Mouse (Mus musculus): ENCODE measurements around the gene Uvrag.

The Uvrag gene

GRCm38 (mm10) chr7:99140984-99141918, at the start of gene Uvrag:
Uvrag (minus strand) TSS chr7:99141141.
- peak; percentile 97 to 98 for DNase-seq

GRCm38 (mm10) chr7:99189885-99190284, 48.9 kb upstream of the Uvrag start:
- DNase-seq: no peak

- no peak for DNase-seq
Observed at GRCm38 (mm10) chr7:99188630-99189029, 47.7 kb upstream of the Uvrag start.

GRCm38 (mm10) chr7:99187451-99187850, 46.5 kb upstream of the Uvrag start:
- DNase-seq: no peak

GRCm38 (mm10) chr7:99185405-99185804, 44.5 kb upstream of the Uvrag start:
- DNase-seq: no peak

- no peak for DNase-seq
Observed at GRCm38 (mm10) chr7:99183751-99184150, 42.8 kb upstream of the Uvrag start.

GRCm38 (mm10) chr7:99182432-99183172, 41.7 kb upstream of the Uvrag start, which contains the start of gene Dgat2:
Dgat2 (minus strand) TSS chr7:99182719.
- DNase-seq: peak; percentile 79 to 81

GRCm38 (mm10) chr7:99181619-99182431, 40.9 kb upstream of the Uvrag start:
- no peak for DNase-seq

- no peak for DNase-seq
Observed at GRCm38 (mm10) chr7:99180162-99180561, 39.2 kb upstream of the Uvrag start.

- DNase-seq: no peak
Observed at GRCm38 (mm10) chr7:99179271-99179670, 38.3 kb upstream of the Uvrag start.

GRCm38 (mm10) chr7:99177386-99177785, 36.4 kb upstream of the Uvrag start:
- DNase-seq: no peak

GRCm38 (mm10) chr7:99175666-99176065, 34.7 kb upstream of the Uvrag start:
- no peak for DNase-seq

GRCm38 (mm10) chr7:99175118-99175517, 34.2 kb upstream of the Uvrag start:
- DNase-seq: no peak

- DNase-seq: no peak
Observed at GRCm38 (mm10) chr7:99174006-99174405, 33.1 kb upstream of the Uvrag start.

GRCm38 (mm10) chr7:99172898-99173297, 32.0 kb upstream of the Uvrag start:
- DNase-seq: no peak

- DNase-seq: no peak
Observed at GRCm38 (mm10) chr7:99171730-99172463, 31.0 kb upstream of the Uvrag start.

- DNase-seq: no peak
Observed at GRCm38 (mm10) chr7:99170519-99170918, 29.6 kb upstream of the Uvrag start.

- DNase-seq: no peak
Observed at GRCm38 (mm10) chr7:99169717-99170403, 28.9 kb upstream of the Uvrag start.

GRCm38 (mm10) chr7:99168756-99169155, 27.8 kb upstream of the Uvrag start:
- DNase-seq: no peak

- no peak for DNase-seq
Observed at GRCm38 (mm10) chr7:99167939-99168338, 27.0 kb upstream of the Uvrag start.

GRCm38 (mm10) chr7:99166159-99166558, 25.2 kb upstream of the Uvrag start:
- DNase-seq: no peak
